Mouse (Mus musculus): ENCODE data around the gene Cldn7. TPM values are rescaled to one million over a fixed set of nuclear protein-coding genes. Genes with fewer than 3 reads are reported as not detected.
"Not testable (repeated sequence)": the region's sequence is repeated elsewhere in the genome, so short reads cannot be mapped to it uniquely, and the experiment has no call there.

Cldn7 gene
- polyA plus RNA-seq, 1 experiment from 2014 or later, result 7.4 TPM

- Histone ChIP-seq H3K9me3 (no peaks in the 10 kb centered on the region), H3K4me2 (peak overlapping the region; percentile 89), H3K9ac (peak overlapping the region; percentile 83), H3K27ac (replicated peaks) (peak overlapping the region; percentile 95), H3K27me3 (replicated peaks) (peaks cover 24% of the 10 kb centered on the region), H3K4me1 (peaks cover 31% of the 10 kb centered on the region), H3K36me3 (peaks cover 45% of the 10 kb centered on the region), H3K4me3 (peak overlapping the region; percentile 70)
- no peak for ATAC-seq (ENCODE audit: extremely low read depth, insufficient number of reproducible peaks, low FRiP score, low TSS enrichment)
- WGBS, result 81% methylated on average over 18 of the region's 18 CpGs
These were observed 18.3 kb upstream of the Cldn7 start for GRCm38 (mm10) chr11:69945997-69946891.

GRCm38 (mm10) chr11:69947337-69948065 is 17.1 kb upstream of the Cldn7 start:
- peak; percentile 57; the same call in 1 of the 2 replicates for ATAC-seq (ENCODE audit: extremely low read depth, insufficient number of reproducible peaks, low FRiP score, low TSS enrichment)
- Histone ChIP-seq H3K27me3 (replicated peaks) (peaks cover 31% of the 10 kb centered on the region), H3K27ac (replicated peaks) (peak overlapping the region; percentile 95), H3K4me3 (peak overlapping the region; percentile 70), H3K4me1 (peaks cover 31% of the 10 kb centered on the region), H3K9ac (peak overlapping the region; percentile 83), H3K36me3 (peaks cover 35% of the 10 kb centered on the region), H3K4me2 (peak overlapping the region; percentile 89), H3K9me3 (no peaks in the 10 kb centered on the region)
- WGBS, result 2% methylated on average over 29 of the region's 29 CpGs

- H3K4me1 ChIP-seq, result peaks cover 36% of the 10 kb centered on the region
- H3K27ac ChIP-seq (replicated peaks), result peak within 1 kb of the TSS; percentile 95
- H3K9ac ChIP-seq, result peak within 1 kb of the TSS; percentile 83
- H3K27me3 ChIP-seq (replicated peaks), result peaks cover 23% of the 10 kb centered on the region
- H3K4me2 ChIP-seq, result peak within 1 kb of the TSS; percentile 89
- peaks cover 28% of the 10 kb centered on the region for H3K36me3 ChIP-seq
- peak within 1 kb of the TSS; percentile 70 for H3K4me3 ChIP-seq
- H3K9me3 ChIP-seq, result no peaks in the 10 kb centered on the region
- under 1% methylated on average over 34 of the region's 34 CpGs for WGBS
- ATAC-seq (ENCODE audit: extremely low read depth, insufficient number of reproducible peaks, low FRiP score, low TSS enrichment), result peak; percentile 91
These were observed 16.4 kb upstream of the Cldn7 start, which contains the start of gene Slc2a4 for GRCm38 (mm10) chr11:69948066-69948762. Gene Slc2a4 (minus strand): TSS chr11:69948188.

GRCm38 (mm10) chr11:69948763-69949150 is 15.8 kb upstream of the Cldn7 start:
- Histone ChIP-seq H3K4me3 (peak overlapping the region; percentile 70), H3K27me3 (replicated peaks) (peaks cover 22% of the 10 kb centered on the region), H3K36me3 (peaks cover 23% of the 10 kb centered on the region), H3K9ac (peak overlapping the region; percentile 83), H3K4me2 (peak overlapping the region; percentile 89), H3K27ac (replicated peaks) (peak overlapping the region; percentile 95), H3K4me1 (peaks cover 41% of the 10 kb centered on the region), H3K9me3 (no peaks in the 10 kb centered on the region)
- 0% methylated on average over 14 of the region's 14 CpGs for WGBS
- ATAC-seq (ENCODE audit: extremely low read depth, insufficient number of reproducible peaks, low FRiP score, low TSS enrichment), result peak; percentile 13; the same call in 1 of the 2 replicates

GRCm38 (mm10) chr11:69950807-69951459 is 13.6 kb upstream of the Cldn7 start:
- H3K27ac ChIP-seq (replicated peaks), result no peak overlapping the region
- H3K36me3 ChIP-seq, result peaks cover 2% of the 10 kb centered on the region; the same call in 1 of the 2 replicates
- H3K9me3 ChIP-seq, result no peaks in the 10 kb centered on the region
- no peak overlapping the region for H3K4me2 ChIP-seq
- peaks cover 23% of the 10 kb centered on the region for H3K27me3 ChIP-seq (replicated peaks)
- H3K4me1 ChIP-seq, result peaks cover 32% of the 10 kb centered on the region
- 36% methylated on average over 4 of the region's 4 CpGs for WGBS
- no peak overlapping the region for H3K9ac ChIP-seq
- no peak for ATAC-seq (ENCODE audit: extremely low read depth, insufficient number of reproducible peaks, low FRiP score, low TSS enrichment)
- no peak overlapping the region for H3K4me3 ChIP-seq

- Histone ChIP-seq H3K4me3 (no peak overlapping the region), H3K36me3 (no peaks in the 10 kb centered on the region), H3K27ac (replicated peaks) (no peak overlapping the region), H3K4me2 (no peak overlapping the region), H3K9ac (no peak overlapping the region), H3K4me1 (peaks cover 19% of the 10 kb centered on the region), H3K9me3 (no peaks in the 10 kb centered on the region), H3K27me3 (replicated peaks) (peaks cover 30% of the 10 kb centered on the region)
- no peak for ATAC-seq (ENCODE audit: extremely low read depth, insufficient number of reproducible peaks, low FRiP score, low TSS enrichment)
- 34% methylated on average over 1 of the region's 1 CpGs for WGBS
These were observed 12.3 kb upstream of the Cldn7 start for GRCm38 (mm10) chr11:69952274-69952673.

GRCm38 (mm10) chr11:69953267-69953915 is 11.2 kb upstream of the Cldn7 start:
- Histone ChIP-seq H3K4me2 (no peak overlapping the region; the same call in 1 of the 2 replicates), H3K4me1 (peaks cover 14% of the 10 kb centered on the region), H3K36me3 (no peaks in the 10 kb centered on the region), H3K27me3 (replicated peaks) (peaks cover 34% of the 10 kb centered on the region), H3K27ac (replicated peaks) (no peak overlapping the region), H3K9me3 (no peaks in the 10 kb centered on the region), H3K4me3 (no peak overlapping the region), H3K9ac (peak overlapping the region; percentile 21; the same call in 1 of the 2 replicates)
- 31% methylated on average over 11 of the region's 11 CpGs for WGBS
- no peak for ATAC-seq (ENCODE audit: extremely low read depth, insufficient number of reproducible peaks, low FRiP score, low TSS enrichment)

- peaks cover 48% of the 10 kb centered on the region for H3K27me3 ChIP-seq (replicated peaks)
- H3K4me1 ChIP-seq; H3K4me2 ChIP-seq; H3K9ac ChIP-seq; H3K36me3 ChIP-seq; ATAC-seq (ENCODE audit: extremely low read depth, insufficient number of reproducible peaks, low FRiP score, low TSS enrichment); H3K4me3 ChIP-seq; H3K9me3 ChIP-seq; H3K27ac ChIP-seq (replicated peaks): not testable (repeated sequence)
- WGBS, result 69% methylated on average over 4 of the region's 4 CpGs
These were observed 9.0 kb upstream of the Cldn7 start for GRCm38 (mm10) chr11:69955618-69956017.

- Histone ChIP-seq H3K9ac (no peak overlapping the region), H3K9me3 (no peaks in the 10 kb centered on the region), H3K27me3 (replicated peaks) (peaks cover 48% of the 10 kb centered on the region), H3K4me1 (peaks cover 10% of the 10 kb centered on the region; the same call in 1 of the 2 replicates), H3K4me2 (no peak overlapping the region), H3K27ac (replicated peaks) (no peak overlapping the region), H3K36me3 (no peaks in the 10 kb centered on the region), H3K4me3 (no peak overlapping the region)
- ATAC-seq (ENCODE audit: extremely low read depth, insufficient number of reproducible peaks, low FRiP score, low TSS enrichment), result no peak
- 53% methylated on average over 1 of the region's 1 CpGs for WGBS
These were observed 8.4 kb upstream of the Cldn7 start for GRCm38 (mm10) chr11:69956218-69956617.

GRCm38 (mm10) chr11:69960616-69961015 is 4.0 kb upstream of the Cldn7 start:
- H3K9me3 ChIP-seq, result no peaks in the 10 kb centered on the region
- no peak overlapping the region for H3K4me3 ChIP-seq
- no peak overlapping the region for H3K4me2 ChIP-seq
- peaks cover 7% of the 10 kb centered on the region for H3K4me1 ChIP-seq
- no peaks in the 10 kb centered on the region for H3K36me3 ChIP-seq
- no peak for ATAC-seq (ENCODE audit: extremely low read depth, insufficient number of reproducible peaks, low FRiP score, low TSS enrichment)
- no peak overlapping the region for H3K9ac ChIP-seq
- no peak overlapping the region for H3K27ac ChIP-seq (replicated peaks)
- WGBS, result 32% methylated on average over 5 of the region's 5 CpGs
- peaks cover 80% of the 10 kb centered on the region for H3K27me3 ChIP-seq (replicated peaks)

Data from heart, embryonic 13.5 days (tissue).